Mouse (Mus musculus) limb, embryonic 14.5 days (tissue): ENCODE data around the gene Selenow. TPM values are rescaled to one million over a fixed set of nuclear protein-coding genes. Genes with fewer than 3 reads are reported as not detected.
"Not testable (repeated sequence)": the region's sequence is repeated elsewhere in the genome, so short reads cannot be mapped to it uniquely, and the experiment has no call there.

Experiments
- ATAC-seq: fragments of 200-750 bp; cut with Nextera tagmentation; 2 replicates; pipeline ENCODE4 v1.8.0; 2017; ENCODE audit warnings: low read depth, moderate number of reproducible peaks, moderate TSS enrichment; ENCODE audit not compliant: low FRiP score
- DNase-seq: peaks from one replicate; pipeline ENCODE4 v3.0.0-alpha.2; 2015; ENCODE audit warnings: low spot score
- H3K27ac ChIP-seq: fragments of 300-500 bp; sonication (generic); replicated peaks from 2 replicates; pipeline ENCODE4 v1.5.1; 2014; ENCODE audit warnings: low read depth, mild to moderate bottlenecking, low read length, moderate library complexity, mixed read lengths
- H3K27me3 ChIP-seq: fragments of 300-500 bp; sonication (generic); 2 replicates; pipeline ENCODE4 v1.6.1; 2014; ENCODE audit warnings: low read length, mixed read lengths; ENCODE audit not compliant: control insufficient read depth, insufficient read depth
- H3K36me3 ChIP-seq: fragments of 300-500 bp; sonication (generic); 2 replicates; pipeline ENCODE4 v1.6.1; 2014; ENCODE audit warnings: mild to moderate bottlenecking, low read length, moderate library complexity, mixed read lengths; ENCODE audit not compliant: control insufficient read depth, insufficient read depth
- H3K4me1 ChIP-seq: fragments of 300-500 bp; sonication (generic); 2 replicates; pipeline ENCODE4 v1.6.1; 2014; ENCODE audit warnings: antibody characterized with exemption, low read length, mixed read lengths; ENCODE audit not compliant: control insufficient read depth, insufficient read depth
- H3K4me2 ChIP-seq: fragments of 300-500 bp; sonication (generic); replicated peaks from 2 replicates; pipeline ENCODE4 v1.6.1; 2014; ENCODE audit warnings: low read depth, mild to moderate bottlenecking, low read length, moderate library complexity; ENCODE audit not compliant: severe bottlenecking
- H3K4me3 ChIP-seq: fragments of 300-500 bp; sonication (generic); replicated peaks from 2 replicates; pipeline ENCODE4 v1.5.1; 2014; ENCODE audit warnings: low read length
- H3K9ac ChIP-seq: fragments of 300-500 bp; sonication (generic); 2 replicates; pipeline ENCODE4 v1.6.1; 2014; ENCODE audit warnings: mild to moderate bottlenecking, low read depth, low read length, moderate library complexity; ENCODE audit not compliant: severe bottlenecking
- H3K9me3 ChIP-seq: fragments of 300-500 bp; sonication (generic); 2 replicates; pipeline ENCODE4 v1.6.1; 2016; ENCODE audit warnings: low read length; ENCODE audit not compliant: control insufficient read depth
- POLR2A ChIP-seq: fragments of 200-500 bp; IDR thresholded peaks from 2 replicates; pipeline ENCODE4 v1.8.0; 2012; ENCODE audit warnings: inconsistent platforms, mild to moderate bottlenecking, moderate library complexity, borderline replicate concordance; ENCODE audit not compliant: insufficient read depth, insufficient read length; ENCODE audit errors: extremely low read depth
- WGBS: fragments of 180-500 bp; shearing (Covaris S2); extraction: QIAGEN DNeasy Blood & Tissue Kit; methylation state at CpG from one replicate; pipeline ENCODE4 v1.1.7; 2014; 5-methylcytosine and 5-hydroxymethylcytosine counted together
- polyA plus RNA-seq, 2 experiments: library from polyadenylated mRNA; depleted of rRNA in 1 of 2; stranded (reverse) in 1 of 2; unstranded in 1 of 2; fragments of >200 nt; fragmentation: Nextera tagmentation in 1 of 2; extraction: Ambion mirVana in 1 of 2; gene quantifications; 2 replicates each; pipeline versions ENCODE4 v1.2.1 to v1.2.3; 2012 to 2014

Gene Selenow
- polyA plus RNA-seq, 2 experiments: 588 to 1,065 TPM

DNA sequence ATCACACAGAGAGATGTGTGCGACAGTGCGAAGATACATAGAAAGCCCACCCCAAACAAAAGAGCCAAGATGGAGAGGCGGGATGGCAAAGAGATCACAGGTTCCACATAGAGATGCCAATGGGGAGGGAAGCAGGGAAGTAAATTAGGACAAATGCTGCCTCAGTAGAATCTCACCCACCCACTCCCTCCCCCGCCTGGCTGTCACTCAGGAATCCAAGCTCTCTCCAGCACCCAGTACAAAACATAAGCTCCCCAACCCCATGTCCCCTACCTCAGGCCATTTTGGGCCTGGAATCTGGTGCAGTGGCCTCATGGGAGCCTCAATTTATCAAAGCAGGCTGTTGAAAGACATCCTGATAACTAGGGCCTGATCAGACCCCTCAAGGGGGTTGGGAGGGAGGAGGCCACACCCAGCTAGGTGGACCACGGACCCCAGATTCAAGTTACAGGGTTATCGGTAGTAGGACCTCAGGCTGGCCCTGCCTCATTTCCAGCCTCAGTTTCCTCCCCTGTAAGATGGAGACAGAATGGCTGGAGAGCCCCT is 1.5 kb downstream of the Selenow start:
- WGBS: 78% methylated on average over 6 of the region's 6 CpGs

GRCm38 (mm10) chr7:15919947-15920346 is 2.3 kb downstream of the Selenow start:
- H3K4me1 ChIP-seq: peaks cover 14% of the 10 kb centered on the region
- no peak overlapping the region for H3K9ac ChIP-seq
- no peaks in the 10 kb centered on the region for H3K9me3 ChIP-seq
- WGBS: 94% methylated on average over 9 of the region's 9 CpGs
- peaks cover 30% of the 10 kb centered on the region for H3K36me3 ChIP-seq
- no peaks in the 10 kb centered on the region for H3K27me3 ChIP-seq
- 0 out of 2 replicates have a peak overlapping the region, but pooled peaks have one; percentile 79 for H3K4me3 ChIP-seq
- DNase-seq (no peak), ATAC-seq (no peak)
- TF ChIP-seq POLR2A: no peak
- H3K27ac ChIP-seq: no peak overlapping the region
- peak overlapping the region; percentile 80; the same call in 1 of the 2 replicates for H3K4me2 ChIP-seq

More for the DNA sequence above, 1.5 kb downstream of the Selenow start:
- no peak overlapping the region for H3K27ac ChIP-seq
- H3K36me3 ChIP-seq: peaks cover 30% of the 10 kb centered on the region
- peaks cover 14% of the 10 kb centered on the region for H3K4me1 ChIP-seq
- no peaks in the 10 kb centered on the region for H3K27me3 ChIP-seq
- ATAC-seq: no peak
- H3K9ac ChIP-seq: peak overlapping the region; percentile 82
- no peaks in the 10 kb centered on the region for H3K9me3 ChIP-seq
- TF ChIP-seq POLR2A: no peak
- DNase-seq: no peak
- peak overlapping the region; percentile 80 for H3K4me2 ChIP-seq
- H3K4me3 ChIP-seq: peak overlapping the region; percentile 79

- Histone ChIP-seq H3K27ac (no peak overlapping the region), H3K9me3 (no peaks in the 10 kb centered on the region), H3K4me3 (no peak overlapping the region), H3K36me3 (peaks cover 30% of the 10 kb centered on the region), H3K4me1 (peaks cover 14% of the 10 kb centered on the region), H3K9ac (no peak overlapping the region), H3K27me3 (no peaks in the 10 kb centered on the region), H3K4me2 (no peak overlapping the region)
- DNase-seq (no peak), ATAC-seq (no peak)
- TF ChIP-seq POLR2A: no peak
Observed at GRCm38 (mm10) chr7:15918371-15918770, 3.8 kb downstream of the Selenow start.

DNA sequence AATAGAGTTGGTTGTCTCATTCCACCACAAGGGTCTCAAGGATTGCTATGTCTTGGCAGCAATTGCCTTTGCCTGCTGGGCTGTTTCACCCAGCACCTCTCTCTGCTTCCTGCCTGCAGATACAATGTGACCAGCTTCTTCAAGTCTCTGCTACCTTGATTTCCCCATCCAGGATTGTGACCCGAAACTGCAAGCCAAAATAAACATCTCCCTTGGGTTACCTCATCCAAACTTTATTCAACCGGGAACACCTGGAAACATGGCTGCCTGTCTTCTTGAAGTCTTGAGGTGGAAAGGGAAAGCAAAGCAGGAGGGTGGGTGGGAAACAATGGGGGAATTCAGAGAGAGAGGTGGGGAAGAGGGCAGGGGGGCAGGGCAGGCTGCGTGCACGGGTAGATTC is 5.2 kb downstream of the Selenow start:
- H3K4me3 ChIP-seq: no peak overlapping the region
- no peak for DNase-seq
- H3K9me3 ChIP-seq: no peaks in the 10 kb centered on the region
- H3K27me3 ChIP-seq: no peaks in the 10 kb centered on the region
- H3K4me1 ChIP-seq: peaks cover 11% of the 10 kb centered on the region
- ATAC-seq: no peak
- no peak overlapping the region for H3K27ac ChIP-seq
- WGBS: 83% methylated on average over 4 of the region's 4 CpGs
- no peak overlapping the region for H3K4me2 ChIP-seq
- TF ChIP-seq POLR2A: no peak
- H3K9ac ChIP-seq: no peak overlapping the region
- H3K36me3 ChIP-seq: peaks cover 30% of the 10 kb centered on the region

DNA sequence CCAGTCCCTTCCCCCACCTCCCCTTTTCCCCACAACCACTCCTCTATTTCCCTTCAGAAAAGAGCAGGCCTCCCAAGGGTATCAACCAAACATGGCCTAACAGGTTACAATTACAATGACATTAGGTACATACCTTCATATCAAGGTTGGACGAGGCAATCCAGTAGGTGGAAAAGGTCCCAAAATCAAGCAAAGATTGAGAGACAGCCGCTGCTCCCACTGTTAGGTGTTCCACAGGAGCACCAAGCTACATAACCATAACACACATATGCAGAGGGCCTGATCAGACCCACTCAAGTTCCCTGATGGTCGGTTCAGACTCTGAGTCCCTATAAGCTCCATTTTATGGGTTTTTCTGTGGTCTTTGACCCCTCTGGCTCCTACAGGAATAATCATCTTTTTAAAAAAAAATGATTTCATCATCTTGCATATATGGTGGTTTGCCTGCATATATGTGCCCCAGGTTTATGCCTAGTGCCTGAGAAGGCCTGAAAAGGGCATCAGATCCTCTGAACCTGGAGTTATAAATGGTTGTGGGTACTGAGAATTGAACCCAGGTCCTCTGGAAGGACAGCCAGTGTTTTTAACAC is 6.0 kb downstream of the Selenow start:
- no peak overlapping the region for H3K4me3 ChIP-seq
- peaks cover 30% of the 10 kb centered on the region for H3K36me3 ChIP-seq
- DNase-seq: no peak
- H3K4me1 ChIP-seq: peaks cover 10% of the 10 kb centered on the region
- H3K9ac ChIP-seq: no peak overlapping the region
- H3K9me3 ChIP-seq: no peaks in the 10 kb centered on the region
- ATAC-seq: no peak
- H3K27me3 ChIP-seq: no peaks in the 10 kb centered on the region
- no peak overlapping the region for H3K27ac ChIP-seq
- no peak for TF ChIP-seq POLR2A
- H3K4me2 ChIP-seq: no peak overlapping the region
- 80% methylated on average over 3 of the region's 3 CpGs for WGBS

- DNase-seq, H3K9me3 ChIP-seq: not testable (repeated sequence)
- WGBS: 95% methylated on average over 4 of the region's 4 CpGs
Observed at GRCm38 (mm10) chr7:15915695-15916094, 6.5 kb downstream of the Selenow start.

More at GRCm38 (mm10) chr7:15915695-15916094, 6.5 kb downstream of the Selenow start:
- not testable (repeated sequence) for H3K4me1 ChIP-seq, H3K4me2 ChIP-seq, H3K27me3 ChIP-seq, H3K27ac ChIP-seq, ATAC-seq, H3K9ac ChIP-seq, H3K4me3 ChIP-seq
- H3K36me3 ChIP-seq: peaks cover 30% of the 10 kb centered on the region
